Mouse (Mus musculus) heart, embryonic 13.5 days (tissue): ENCODE measurements around the gene Cds2. TPM values are rescaled to one million over a fixed set of nuclear protein-coding genes. Genes with fewer than 3 reads are reported as not detected.
A peak's percentile ranks its signal among the peaks of the same experiment; 100 is the strongest.

Experiments used
- ATAC-seq: fragments of 200-750 bp; cut with Nextera tagmentation; 2 replicates; pipeline ENCODE4 v1.8.0; 2017; ENCODE audit warnings: moderate TSS enrichment; ENCODE audit not compliant: insufficient number of reproducible peaks, low FRiP score, low TSS enrichment; ENCODE audit errors: extremely low read depth
- H3K27ac ChIP-seq: fragments of 300-500 bp; sonication (generic); replicated peaks from 2 replicates; pipeline ENCODE4 v1.5.1; 2015; ENCODE audit warnings: moderate library complexity, mild to moderate bottlenecking, inconsistent platforms
- H3K27me3 ChIP-seq: fragments of 300-500 bp; sonication (generic); replicated peaks from 2 replicates; pipeline ENCODE4 v1.6.1; 2015; ENCODE audit warnings: mild to moderate bottlenecking, inconsistent platforms
- H3K36me3 ChIP-seq: fragments of 300-500 bp; sonication (generic); 2 replicates; pipeline ENCODE4 v1.6.1; 2015; ENCODE audit warnings: mild to moderate bottlenecking, inconsistent platforms
- H3K4me1 ChIP-seq: fragments of 300-500 bp; sonication (generic); 2 replicates; pipeline ENCODE4 v1.6.1; 2015; ENCODE audit warnings: inconsistent platforms
- H3K4me2 ChIP-seq: fragments of 300-500 bp; sonication (generic); 2 replicates; pipeline ENCODE4 v1.6.1; 2015; ENCODE audit warnings: inconsistent platforms, mild to moderate bottlenecking, moderate library complexity
- H3K4me3 ChIP-seq: fragments of 300-500 bp; sonication (generic); 2 replicates; pipeline ENCODE4 v1.5.1; 2015; ENCODE audit warnings: moderate library complexity, mild to moderate bottlenecking, inconsistent platforms
- H3K9ac ChIP-seq: fragments of 300-500 bp; sonication (generic); 2 replicates; pipeline ENCODE4 v1.6.1; 2015; ENCODE audit warnings: inconsistent platforms, mild to moderate bottlenecking, moderate library complexity
- H3K9me3 ChIP-seq: fragments of 300-500 bp; sonication (generic); 2 replicates; pipeline ENCODE4 v1.6.1; 2016; ENCODE audit warnings: inconsistent platforms
- WGBS: fragments of 180-500 bp; shearing (Covaris S2); methylation state at CpG from one replicate; pipeline ENCODE4 v1.1.7; 2015; ENCODE audit warnings: mixed read lengths; 5-methylcytosine and 5-hydroxymethylcytosine counted together
- polyA plus RNA-seq: library from polyadenylated mRNA; unstranded; fragments of >200 nt; fragmentation: Nextera tagmentation; extraction: Ambion mirVana; gene quantifications from 2 replicates; pipeline ENCODE4 v1.2.1, GENCODE M21; 2015

The Cds2 gene
- polyA plus RNA-seq, 1 experiment from 2014 or later, result 15.4 TPM

DNA sequence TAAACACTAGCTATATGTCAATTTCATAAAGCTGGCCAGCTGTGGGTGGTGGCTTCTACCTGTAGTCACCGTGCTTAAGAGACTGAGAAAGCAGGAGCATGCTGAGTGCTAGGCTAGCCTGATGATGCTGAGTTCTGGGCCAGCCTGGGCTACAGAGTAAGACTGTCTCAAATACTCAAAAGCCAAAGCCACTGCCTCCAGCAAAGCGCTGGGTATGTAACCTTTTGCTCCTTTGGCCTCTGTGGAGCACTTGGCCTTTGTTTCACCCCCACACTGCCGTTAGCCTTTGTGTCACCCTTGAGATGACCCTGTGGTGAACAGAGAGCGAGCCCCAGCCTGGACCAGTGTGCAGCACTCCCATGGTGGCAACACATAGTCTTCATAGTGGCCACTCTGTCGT is 57.6 kb downstream of the Cds2 start:
- ATAC-seq, result no peak
- H3K4me2 ChIP-seq, result no peak overlapping the region
- H3K4me1 ChIP-seq, result no peaks in the 10 kb centered on the region; the same call in 1 of the 2 replicates
- H3K9me3 ChIP-seq, result no peaks in the 10 kb centered on the region
- 70% methylated on average over 5 of the region's 5 CpGs for WGBS
- no peaks in the 10 kb centered on the region for H3K27me3 ChIP-seq
- no peak overlapping the region for H3K4me3 ChIP-seq
- no peak overlapping the region for H3K9ac ChIP-seq
- H3K36me3 ChIP-seq, result no peaks in the 10 kb centered on the region
- no peak overlapping the region for H3K27ac ChIP-seq

DNA sequence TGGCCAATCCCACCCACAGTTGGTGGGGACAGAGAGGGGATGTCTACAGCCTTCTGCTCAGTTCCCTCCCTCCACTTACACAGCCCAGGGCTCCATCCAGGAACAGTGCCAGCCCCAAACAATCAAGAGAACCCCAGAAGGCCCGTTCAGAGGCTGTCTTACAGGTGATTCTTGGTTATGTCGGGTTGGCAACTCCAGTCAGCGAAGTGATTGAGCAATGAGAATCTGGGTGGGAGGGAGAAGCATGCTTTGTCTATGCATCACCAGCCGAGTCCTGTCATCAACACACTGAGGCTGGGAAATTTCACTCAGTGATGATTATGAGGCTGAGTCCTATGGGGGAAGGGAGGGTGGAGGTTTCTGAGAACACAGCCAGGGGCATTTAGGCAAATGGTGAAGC is 60.6 kb downstream of the Cds2 start:
- WGBS, result 33% methylated on average over 4 of the region's 4 CpGs
- H3K27ac ChIP-seq, result no peak overlapping the region; the same call in 1 of the 2 replicates
- no peaks in the 10 kb centered on the region for H3K36me3 ChIP-seq
- H3K4me1 ChIP-seq, result no peaks in the 10 kb centered on the region; the same call in 1 of the 2 replicates
- ATAC-seq, result no peak; the same call in 1 of the 2 replicates
- no peak overlapping the region for H3K9ac ChIP-seq
- no peak overlapping the region for H3K4me2 ChIP-seq
- no peak overlapping the region for H3K4me3 ChIP-seq
- H3K27me3 ChIP-seq, result no peaks in the 10 kb centered on the region
- no peaks in the 10 kb centered on the region for H3K9me3 ChIP-seq

DNA sequence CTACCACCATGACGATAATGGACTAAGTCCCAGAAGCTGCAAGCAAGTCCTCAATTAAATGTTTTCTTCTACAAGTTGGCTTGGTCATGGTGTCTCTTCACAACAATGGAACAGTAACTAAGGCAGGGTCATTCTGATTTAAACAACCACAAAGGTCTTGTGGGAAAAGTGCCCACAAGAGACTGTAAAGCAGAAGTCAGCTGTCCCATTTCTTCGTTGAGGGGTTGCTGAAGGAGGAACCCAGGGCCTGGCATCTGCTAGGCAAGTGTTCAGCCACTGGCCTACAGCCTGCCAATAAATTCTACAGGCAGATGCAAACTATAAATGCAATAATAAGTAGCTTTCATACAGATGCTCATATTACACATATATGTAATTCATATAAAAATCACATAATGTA is 74.3 kb downstream of the Cds2 start:
- peaks cover 20% of the 10 kb centered on the region for H3K4me1 ChIP-seq
- H3K36me3 ChIP-seq, result no peaks in the 10 kb centered on the region
- no peak overlapping the region for H3K4me2 ChIP-seq
- H3K9ac ChIP-seq, result no peak overlapping the region
- ATAC-seq, result no peak
- H3K4me3 ChIP-seq, result no peak overlapping the region
- no peaks in the 10 kb centered on the region for H3K9me3 ChIP-seq
- no peaks in the 10 kb centered on the region for H3K27me3 ChIP-seq
- no peak overlapping the region for H3K27ac ChIP-seq
- 73% methylated on average over 2 of the region's 2 CpGs for WGBS

DNA sequence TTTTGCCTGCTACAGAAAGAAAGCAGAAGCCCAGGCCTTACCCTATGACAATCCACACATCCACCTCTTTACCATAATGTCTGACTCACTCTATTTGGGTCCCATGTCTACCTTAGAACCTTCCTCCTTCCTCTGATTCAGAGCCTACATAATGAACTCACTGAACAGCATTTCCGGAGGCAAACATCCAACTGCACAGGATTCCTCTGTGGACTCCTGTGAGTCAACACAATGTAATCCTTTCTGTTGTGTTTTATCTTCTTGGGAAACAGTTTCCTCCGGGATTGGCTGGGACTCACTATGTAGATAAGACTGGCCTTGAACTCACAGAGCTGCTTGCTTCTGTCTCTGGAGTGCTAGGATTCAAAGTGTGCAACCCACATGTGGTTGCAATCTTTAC is 77.4 kb downstream of the Cds2 start:
- Histone ChIP-seq H3K27me3 (no peaks in the 10 kb centered on the region), H3K9ac (no peak overlapping the region), H3K9me3 (0 out of 2 replicates have a peak, but pooled peaks cover 3% of the 10 kb centered on the region), H3K36me3 (no peaks in the 10 kb centered on the region), H3K27ac (peak overlapping the region; percentile 49), H3K4me1 (peaks cover 20% of the 10 kb centered on the region), H3K4me2 (no peak overlapping the region), H3K4me3 (no peak overlapping the region)
- 41% methylated on average over 2 of the region's 2 CpGs for WGBS
- ATAC-seq, result no peak

DNA sequence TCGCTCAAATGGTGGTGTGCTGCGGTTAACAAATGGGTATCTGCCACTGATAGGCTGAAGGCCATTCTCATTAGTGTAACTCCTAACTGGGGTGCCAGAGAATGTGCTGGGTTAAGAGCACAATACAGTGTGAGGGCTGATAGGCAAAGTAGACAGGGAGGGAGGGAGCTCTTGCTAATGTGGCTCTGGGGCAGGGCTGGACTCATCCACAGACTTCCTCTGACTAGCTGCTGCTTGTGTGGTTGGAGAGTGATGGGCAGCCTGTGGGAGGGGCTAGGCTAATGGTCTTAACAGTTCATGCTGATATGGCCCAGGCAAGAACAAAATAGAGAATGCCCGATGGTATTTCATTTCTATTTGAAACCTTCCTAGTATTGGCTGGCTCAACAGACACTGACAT is 78.3 kb downstream of the Cds2 start:
- ATAC-seq, result no peak
- H3K9me3 ChIP-seq, result 0 out of 2 replicates have a peak, but pooled peaks cover 3% of the 10 kb centered on the region
- H3K36me3 ChIP-seq, result no peaks in the 10 kb centered on the region
- no peak overlapping the region for H3K27ac ChIP-seq
- H3K9ac ChIP-seq, result no peak overlapping the region
- peaks cover 20% of the 10 kb centered on the region for H3K4me1 ChIP-seq
- H3K4me2 ChIP-seq, result no peak overlapping the region
- no peak overlapping the region for H3K4me3 ChIP-seq
- WGBS, result 66% methylated on average over 3 of the region's 3 CpGs
- H3K27me3 ChIP-seq, result no peaks in the 10 kb centered on the region

DNA sequence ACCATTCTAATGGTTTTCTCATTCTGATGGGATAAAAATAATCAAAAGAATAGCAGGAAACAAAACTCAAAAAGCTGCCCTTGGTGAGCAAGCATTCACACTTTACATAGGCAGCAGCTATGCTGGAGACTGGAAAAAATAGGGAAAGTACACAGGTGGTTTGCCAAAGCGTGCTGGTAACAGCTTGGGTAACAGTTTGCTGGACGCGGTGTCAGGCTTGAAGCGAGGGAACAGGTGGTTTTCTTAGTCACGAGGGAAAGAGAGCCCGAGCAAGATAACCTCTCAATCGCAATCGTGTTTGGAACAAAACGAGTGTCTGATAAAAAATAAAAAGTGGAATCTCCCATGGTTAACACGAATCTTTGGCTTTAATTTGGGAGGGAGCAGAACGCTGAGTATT is 80.9 kb downstream of the Cds2 start:
- Histone ChIP-seq H3K36me3 (no peaks in the 10 kb centered on the region), H3K27ac (no peak overlapping the region), H3K27me3 (no peaks in the 10 kb centered on the region), H3K4me3 (no peak overlapping the region), H3K4me2 (no peak overlapping the region), H3K9ac (no peak overlapping the region), H3K4me1 (peaks cover 16% of the 10 kb centered on the region), H3K9me3 (0 out of 2 replicates have a peak, but pooled peaks cover 3% of the 10 kb centered on the region)
- 64% methylated on average over 11 of the region's 11 CpGs for WGBS
- no peak for ATAC-seq

Other genes with a start within 250 kb of the Cds2 start
- gene Rassf2, start 232.9 kb upstream of the Cds2 start, polyA plus RNA-seq, result 5.5 and 5.8 TPM in 2 replicates
- 8.7 and 9.2 TPM in 2 replicates for gene Slc23a2, start 118.0 kb upstream of the Cds2 start, polyA plus RNA-seq
- gene Tmem230, start 15.3 kb upstream of the Cds2 start, polyA plus RNA-seq, result 35.5 and 40.8 TPM in 2 replicates
- gene Pcna, start 9.8 kb upstream of the Cds2 start, polyA plus RNA-seq, result 167 and 180 TPM in 2 replicates
- gene Prokr2, start 122.3 kb downstream of the Cds2 start, polyA plus RNA-seq, result 0.52 and 1.1 TPM in 2 replicates